Mouse (Mus musculus) bone marrow, adult 2 months (tissue): ENCODE results near the gene Pcf11. TPM values are rescaled to one million over a fixed set of nuclear protein-coding genes. Genes with fewer than 3 reads are reported as not detected.
A peak's percentile ranks its signal among the peaks of the same experiment; 100 is the strongest.

Experiments
- H3K27ac ChIP-seq: fragments of 200-500 bp; 2 replicates; pipeline ENCODE4 v1.5.1; 2012; ENCODE audit warnings: low read depth, mild to moderate bottlenecking, control low read depth, inconsistent platforms, low read length; ENCODE audit not compliant: control insufficient read depth, poor library complexity, insufficient read depth
- H3K4me1 ChIP-seq: fragments of 200-500 bp; 2 replicates; pipeline ENCODE4 v1.6.1; 2011; ENCODE audit warnings: low read length; ENCODE audit not compliant: control insufficient read depth, insufficient read depth
- H3K4me3 ChIP-seq: fragments of 200-500 bp; replicated peaks from 2 replicates; pipeline ENCODE3; 2011; ENCODE audit warnings: mild to moderate bottlenecking, low read depth, low read length, control low read depth; ENCODE audit not compliant: control insufficient read depth
- CTCF ChIP-seq: fragments of 200-500 bp; IDR thresholded peaks from 2 replicates; pipeline ENCODE4 v1.5.1; 2011; ENCODE audit warnings: low read length, control low read depth; ENCODE audit not compliant: control insufficient read depth, insufficient read depth
- POLR2A ChIP-seq: fragments of 200-500 bp; IDR thresholded peaks from 2 replicates; pipeline ENCODE4 v1.6.1; 2011; ENCODE audit warnings: low read depth, mild to moderate bottlenecking, control low read depth, low read length, borderline replicate concordance; ENCODE audit not compliant: control insufficient read depth
- WGBS: fragments of 180-500 bp; shearing (Covaris S2); methylation state at CpG from one replicate; pipeline ENCODE4 v1.1.7; 2018; 5-methylcytosine and 5-hydroxymethylcytosine counted together
- polyA plus RNA-seq: library from polyadenylated mRNA; stranded (reverse); fragments of >200 nt; gene quantifications from 2 replicates; pipeline ENCODE4 v1.2.4, GENCODE M21; 2011; ENCODE audit warnings: low replicate concordance; ENCODE audit not compliant: missing spikeins, insufficient read depth, insufficient read length

The Pcf11 gene
- 22.2 and 42.1 TPM in 2 replicates for polyA plus RNA-seq

- H3K4me3 ChIP-seq: peak within 1 kb of the TSS; percentile 97
- H3K27ac ChIP-seq: peak within 1 kb of the TSS; percentile 95
- no peaks in the 10 kb centered on the region; the same call in 1 of the 2 replicates for H3K4me1 ChIP-seq
- under 1% methylated on average over 88 of the region's 88 CpGs for WGBS
- TF ChIP-seq CTCF (no peak), POLR2A (peak; percentile 96)
Observed at GRCm38 (mm10) chr7:92669507-92670471, at the start of gene Pcf11. TSS of gene Pcf11 (minus strand) at chr7:92669934.

- no peak overlapping the region for H3K27ac ChIP-seq
- no peak overlapping the region for H3K4me3 ChIP-seq
- no peak for TF ChIP-seq POLR2A
- TF ChIP-seq CTCF: no peak
- 55% methylated on average over 1 of the region's 1 CpGs for WGBS
- no peaks in the 10 kb centered on the region for H3K4me1 ChIP-seq
Observed at GRCm38 (mm10) chr7:92715055-92715454, 45.3 kb upstream of the Pcf11 start.

GRCm38 (mm10) chr7:92711593-92711992, 41.9 kb upstream of the Pcf11 start:
- no peaks in the 10 kb centered on the region for H3K4me1 ChIP-seq
- no peak overlapping the region for H3K4me3 ChIP-seq
- no peak overlapping the region for H3K27ac ChIP-seq
- TF ChIP-seq POLR2A (no peak), CTCF (no peak)
- 20% methylated on average over 3 of the region's 3 CpGs for whole genome bisulfite sequencing

- Histone ChIP-seq H3K27ac (no peak overlapping the region), H3K4me3 (no peak overlapping the region), H3K4me1 (no peaks in the 10 kb centered on the region)
- 56% methylated on average over 2 of the region's 2 CpGs for WGBS
- TF ChIP-seq CTCF (no peak), POLR2A (no peak)
Observed at GRCm38 (mm10) chr7:92709573-92709972, 39.8 kb upstream of the Pcf11 start.

- Histone ChIP-seq H3K4me3 (no peak overlapping the region), H3K4me1 (no peaks in the 10 kb centered on the region), H3K27ac (no peak overlapping the region)
- TF ChIP-seq POLR2A (no peak), CTCF (no peak)
- WGBS: 77% methylated on average over 12 of the region's 12 CpGs
Observed at GRCm38 (mm10) chr7:92706711-92707110, 37.0 kb upstream of the Pcf11 start.

GRCm38 (mm10) chr7:92705534-92705933, 35.8 kb upstream of the Pcf11 start:
- Histone ChIP-seq H3K4me3 (no peak overlapping the region), H3K27ac (no peak overlapping the region), H3K4me1 (no peaks in the 10 kb centered on the region)
- WGBS: 72% methylated on average over 2 of the region's 2 CpGs
- TF ChIP-seq POLR2A: no peak
- no peak for TF ChIP-seq CTCF

- 69% methylated on average over 1 of the region's 1 CpGs for WGBS
- no peak for TF ChIP-seq CTCF
- no peak for TF ChIP-seq POLR2A
- no peak overlapping the region for H3K4me3 ChIP-seq
- H3K4me1 ChIP-seq: no peaks in the 10 kb centered on the region
- H3K27ac ChIP-seq: no peak overlapping the region
Observed at GRCm38 (mm10) chr7:92703661-92704060, 33.9 kb upstream of the Pcf11 start.

GRCm38 (mm10) chr7:92698770-92699169, 29.0 kb upstream of the Pcf11 start:
- TF ChIP-seq POLR2A: no peak
- TF ChIP-seq CTCF: no peak
- 49% methylated on average over 5 of the region's 5 CpGs for WGBS
- Histone ChIP-seq H3K4me1 (no peaks in the 10 kb centered on the region), H3K4me3 (no peak overlapping the region), H3K27ac (no peak overlapping the region)
